Mouse (Mus musculus) left cerebral cortex, adult 11 months (tissue): ENCODE measurements at regions not wholly inside any gene's neighbourhood (a gene's known extent, or its start where the extent isn't known, plus 50 kb on each side); places are given as distances from the start of the nearest gene placed in this dataset.
"Not testable (repeated sequence)": the region's sequence is repeated elsewhere in the genome, so short reads cannot be mapped to it uniquely, and the experiment has no call there.

Experiments used
- DNase-seq: peaks from one replicate; pipeline ENCODE4 v3.0.0; 2022; ENCODE audit warnings: low spot score

DNA sequence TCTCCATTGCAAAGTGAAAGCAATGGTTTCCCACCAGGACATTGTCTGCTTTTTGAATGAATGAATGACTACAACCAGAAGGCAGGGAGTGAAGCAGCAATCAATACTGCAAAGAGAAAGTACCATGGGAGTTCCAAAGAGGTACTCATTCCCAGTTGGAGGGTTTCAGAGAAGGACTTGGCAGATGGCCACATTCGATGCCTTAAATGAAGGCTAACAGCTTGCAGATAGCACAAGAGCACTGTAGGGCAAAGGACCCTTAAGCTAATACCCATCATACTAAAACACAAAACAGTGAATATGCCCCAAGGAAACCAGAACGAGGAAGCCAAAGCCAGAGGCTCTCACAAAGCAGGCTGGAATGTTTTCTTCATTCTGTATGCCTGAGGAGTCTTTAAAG lies 188.2 kb upstream of the 1700056E22Rik start:
- DNase-seq, result no peak

GRCm38 (mm10) chr1:184221792-184222191 lies 187.7 kb upstream of the 1700056E22Rik start:
- DNase-seq, result no peak

- DNase-seq, result no peak
Measured at GRCm38 (mm10) chr1:184197272-184197671, 163.2 kb upstream of the 1700056E22Rik start.

- no peak for DNase-seq
Measured at GRCm38 (mm10) chr1:184191325-184191724, 157.2 kb upstream of the 1700056E22Rik start.

DNA sequence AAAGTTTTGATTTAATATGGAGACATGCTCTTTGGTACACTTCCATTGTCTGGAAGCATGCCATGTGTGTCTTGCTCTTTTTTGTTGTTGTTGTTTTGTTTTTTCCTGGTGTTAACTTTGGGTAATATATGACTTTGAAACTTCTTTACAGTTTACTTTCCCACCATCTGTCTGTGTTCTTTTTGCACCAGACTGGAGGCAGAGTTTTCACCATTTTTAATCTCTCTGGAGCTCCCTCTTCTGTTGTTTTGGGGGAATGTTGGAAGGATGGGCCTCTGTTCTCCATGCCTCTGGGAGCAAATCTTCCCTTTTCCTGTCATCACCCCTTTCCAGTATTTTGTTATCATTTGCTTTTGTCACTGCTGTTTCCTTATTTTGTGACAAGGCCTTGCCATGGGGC lies 153.5 kb upstream of the 1700056E22Rik start:
- DNase-seq, result peak; percentile 15

- DNase-seq, result no peak
Measured at GRCm38 (mm10) chr1:184182163-184182562, 148.1 kb upstream of the 1700056E22Rik start.

GRCm38 (mm10) chr1:184174416-184174815 lies 140.3 kb upstream of the 1700056E22Rik start:
- DNase-seq, result not testable (repeated sequence)

DNA sequence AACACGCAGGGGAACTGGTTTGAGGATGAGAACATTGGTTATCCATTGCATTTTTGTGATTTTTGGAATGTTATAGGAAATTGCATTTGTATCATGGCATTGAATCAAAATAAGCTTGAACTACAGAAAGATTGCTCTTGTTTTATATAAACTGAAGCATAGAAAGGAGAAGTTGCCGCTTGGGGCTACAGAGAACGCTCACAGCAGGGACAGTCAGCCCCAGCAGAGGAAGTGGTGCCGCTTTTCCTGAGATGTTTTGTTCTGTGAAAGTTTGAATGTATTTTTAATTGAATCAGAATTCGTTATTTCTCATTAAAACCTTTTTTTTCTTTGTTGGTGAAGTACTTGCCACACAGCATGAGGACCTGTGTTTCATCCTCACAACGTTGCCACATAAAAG lies 139.6 kb upstream of the 1700056E22Rik start:
- DNase-seq, result no peak

- no peak for DNase-seq
Measured at GRCm38 (mm10) chr1:184172986-184173385, 138.9 kb upstream of the 1700056E22Rik start.

DNA sequence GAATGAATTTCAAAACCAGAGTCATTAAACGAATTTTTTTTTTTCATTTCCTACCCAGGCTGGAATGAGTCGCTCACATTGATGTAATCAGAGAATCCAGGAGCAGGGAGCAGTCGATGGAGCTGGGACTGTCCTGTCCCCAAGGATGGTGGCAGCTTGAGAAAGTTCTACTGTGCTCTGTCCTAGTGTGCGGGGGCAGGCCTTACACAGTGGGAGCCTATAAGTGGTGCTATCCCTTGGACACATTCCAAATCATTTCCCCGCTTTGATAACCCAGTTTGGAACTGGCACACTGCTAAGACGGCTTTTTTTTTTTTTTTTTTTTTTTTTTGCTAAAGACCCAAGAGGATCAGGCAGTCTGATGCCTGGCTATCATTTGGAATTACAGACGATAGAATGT lies 137.5 kb upstream of the 1700056E22Rik start:
- DNase-seq, result no peak

- no peak for DNase-seq
Measured at GRCm38 (mm10) chr1:184170926-184171325, 136.8 kb upstream of the 1700056E22Rik start.

DNA sequence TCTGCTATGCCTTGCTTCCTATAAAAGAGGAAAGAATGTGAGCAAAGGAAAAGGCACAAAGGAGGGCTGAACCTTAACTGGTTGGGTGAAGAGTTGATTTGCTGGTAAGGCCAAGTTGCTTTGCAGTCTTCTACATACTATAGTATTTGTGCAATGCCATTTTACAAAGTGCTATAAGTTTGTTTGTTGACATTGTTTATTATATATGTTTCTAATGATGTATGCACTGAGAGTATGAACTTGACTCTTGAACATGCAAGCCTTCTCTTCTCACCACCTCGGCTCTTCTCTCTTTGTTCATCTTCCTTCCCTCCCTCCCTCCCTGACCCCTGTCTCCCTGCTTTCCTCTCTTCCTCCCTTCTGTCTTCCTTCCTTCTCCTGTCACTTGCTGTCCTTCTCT lies 135.9 kb upstream of the 1700056E22Rik start:
- no peak for DNase-seq

GRCm38 (mm10) chr1:184169034-184169783 lies 135.1 kb upstream of the 1700056E22Rik start:
- no peak for DNase-seq

DNA sequence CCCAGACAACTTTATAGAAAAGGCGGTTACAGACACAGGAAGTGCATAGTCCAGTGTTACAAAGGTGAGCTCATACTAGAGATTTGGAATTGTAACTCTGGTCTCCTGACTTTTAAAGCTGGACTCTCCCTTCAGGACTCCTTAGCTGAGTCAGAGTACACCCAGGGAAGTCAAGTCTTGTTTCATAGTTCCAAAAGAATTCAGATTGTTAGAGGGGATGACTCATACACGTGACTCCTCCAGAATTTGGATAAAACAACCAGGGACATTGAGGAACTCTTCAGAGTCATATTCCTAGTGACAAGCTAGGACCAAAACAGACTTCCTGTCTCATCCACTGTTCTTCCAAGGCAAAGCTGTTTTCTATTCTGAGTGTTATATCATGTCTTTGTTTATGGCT lies 132.8 kb upstream of the 1700056E22Rik start:
- DNase-seq, result no peak

- not testable (repeated sequence) for DNase-seq
Measured at GRCm38 (mm10) chr1:184162526-184162925, 128.4 kb upstream of the 1700056E22Rik start.

DNA sequence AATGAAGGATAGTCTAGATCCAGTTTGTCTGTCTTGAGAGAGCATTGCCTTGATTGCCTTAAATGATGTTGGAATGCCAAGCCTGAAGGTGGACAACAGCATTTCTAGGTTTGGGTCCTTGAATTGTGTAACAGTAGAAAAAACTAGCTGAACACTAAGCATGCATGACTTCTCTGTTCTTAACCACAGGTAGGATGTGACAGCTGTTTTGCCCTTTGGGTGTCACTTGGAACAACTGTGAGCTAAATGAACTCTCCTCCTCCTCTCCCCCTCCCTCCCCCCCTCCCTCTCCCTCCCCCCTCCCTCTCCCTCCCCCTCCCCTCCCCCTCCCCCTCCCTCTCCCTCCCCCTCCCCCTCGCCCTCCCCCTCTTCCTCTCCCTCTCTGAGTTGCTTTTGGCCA lies 113.6 kb upstream of the 1700056E22Rik start:
- no peak for DNase-seq

DNA sequence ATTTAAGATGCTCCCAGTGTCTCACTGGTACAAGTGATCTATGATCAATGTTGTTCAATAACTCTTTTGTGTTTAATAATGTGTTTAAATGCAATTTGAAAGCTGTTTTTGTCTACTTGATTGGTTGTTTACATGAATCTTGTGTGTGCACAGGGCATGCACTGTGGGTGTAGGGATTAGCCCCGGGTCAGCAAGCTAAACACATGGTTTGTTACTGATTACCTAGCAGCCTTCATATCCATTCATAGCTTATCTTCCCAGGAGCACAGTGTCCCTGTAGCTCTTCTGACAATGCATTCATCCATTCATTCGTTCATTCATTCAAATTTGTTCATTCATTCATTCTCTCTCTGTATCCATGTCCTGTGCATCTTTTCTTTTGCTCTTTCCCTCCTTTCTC lies 108.9 kb upstream of the 1700056E22Rik start:
- DNase-seq, result no peak

- no peak for DNase-seq
Measured at GRCm38 (mm10) chr1:184140486-184140885, 106.4 kb upstream of the 1700056E22Rik start.

- no peak for DNase-seq
Measured at GRCm38 (mm10) chr1:184140082-184140481, 106.0 kb upstream of the 1700056E22Rik start.

GRCm38 (mm10) chr1:184138661-184139060 lies 104.6 kb upstream of the 1700056E22Rik start:
- no peak for DNase-seq

DNA sequence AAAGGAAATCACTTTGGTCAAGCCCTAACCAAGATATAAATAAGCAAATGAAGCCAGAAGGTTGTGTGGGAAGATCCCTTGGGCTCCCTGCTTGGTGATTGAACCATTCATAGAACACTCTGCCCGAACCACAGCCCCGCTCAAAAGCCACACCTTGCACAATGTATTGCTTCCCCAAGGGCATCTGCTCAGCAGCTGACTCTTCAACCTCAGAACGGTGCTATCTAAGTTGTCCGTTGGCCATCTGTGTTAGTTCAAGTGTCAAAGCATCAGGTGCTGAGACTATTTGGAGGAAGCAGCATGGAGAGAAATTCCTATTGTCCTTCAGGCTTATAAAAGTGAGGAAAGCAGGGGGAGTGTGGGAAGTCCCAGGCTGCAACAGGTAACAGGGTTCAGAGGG lies 96.8 kb upstream of the 1700056E22Rik start:
- DNase-seq, result no peak

DNA sequence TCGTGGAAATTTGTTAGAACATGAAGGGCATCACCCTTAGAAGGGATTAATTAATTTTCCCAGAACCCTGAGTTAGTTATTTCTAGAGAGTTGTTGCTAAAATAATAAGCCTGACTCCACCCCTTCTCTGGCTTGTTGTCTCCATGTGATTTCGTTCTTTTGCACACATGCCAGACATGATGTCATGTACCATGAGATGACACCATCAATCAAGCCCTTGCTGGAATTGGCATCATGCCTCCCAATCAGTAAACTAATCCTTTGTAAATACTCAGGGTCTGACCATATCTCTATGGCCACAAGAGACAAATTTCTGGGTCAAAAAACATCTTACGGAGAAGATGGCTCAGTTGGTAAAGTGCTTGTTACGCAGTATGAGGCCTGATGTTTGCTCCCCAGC lies 93.2 kb upstream of the 1700056E22Rik start:
- DNase-seq, result peak; percentile 4

- no peak for DNase-seq
Measured at GRCm38 (mm10) chr1:184126909-184127308, 92.8 kb upstream of the 1700056E22Rik start.
